Mouse (Mus musculus) bone marrow macrophage, adult 2 months (primary cell): ENCODE measurements around the gene Bmp5. TPM values are rescaled to one million over a fixed set of nuclear protein-coding genes. Genes with fewer than 3 reads are reported as not detected.

Experiments
- H3K27ac ChIP-seq: 2 replicates; pipeline ENCODE4 v1.5.1; 2012; ENCODE audit warnings: low read depth, low read length; ENCODE audit not compliant: insufficient read depth
- H3K4me1 ChIP-seq: 2 replicates; pipeline ENCODE4 v1.6.1; 2012; ENCODE audit warnings: low read length; ENCODE audit not compliant: control insufficient read depth, insufficient read depth
- H3K4me3 ChIP-seq: 2 replicates; pipeline ENCODE4 v1.5.1; 2012; ENCODE audit warnings: mild to moderate bottlenecking, low read length, moderate library complexity; ENCODE audit not compliant: insufficient read depth
- CTCF ChIP-seq: IDR thresholded peaks from 2 replicates; pipeline ENCODE4 v1.5.1; 2012; ENCODE audit warnings: low read depth, mild to moderate bottlenecking, low read length, moderate library complexity
- POLR2A ChIP-seq: IDR thresholded peaks from 2 replicates; pipeline ENCODE4 v1.6.1; 2012; ENCODE audit warnings: mild to moderate bottlenecking, low read depth, low read length, borderline replicate concordance
- polyA plus RNA-seq: library from polyadenylated mRNA; stranded (reverse); fragments of >200 nt; gene quantifications from 2 replicates; pipeline ENCODE4 v1.2.4, GENCODE M21; 2012; ENCODE audit not compliant: missing spikeins, insufficient read depth, insufficient read length

The Bmp5 gene
- polyA plus RNA-seq, 1 experiment = not detected

GRCm38 (mm10) chr9:75883481-75884190 is 108.5 kb downstream of the Bmp5 start:
- H3K4me1 ChIP-seq = no peaks in the 10 kb centered on the region
- no peak overlapping the region for H3K4me3 ChIP-seq
- H3K27ac ChIP-seq = no peak overlapping the region
- no peak for TF ChIP-seq POLR2A
- no peak for TF ChIP-seq CTCF

DNA sequence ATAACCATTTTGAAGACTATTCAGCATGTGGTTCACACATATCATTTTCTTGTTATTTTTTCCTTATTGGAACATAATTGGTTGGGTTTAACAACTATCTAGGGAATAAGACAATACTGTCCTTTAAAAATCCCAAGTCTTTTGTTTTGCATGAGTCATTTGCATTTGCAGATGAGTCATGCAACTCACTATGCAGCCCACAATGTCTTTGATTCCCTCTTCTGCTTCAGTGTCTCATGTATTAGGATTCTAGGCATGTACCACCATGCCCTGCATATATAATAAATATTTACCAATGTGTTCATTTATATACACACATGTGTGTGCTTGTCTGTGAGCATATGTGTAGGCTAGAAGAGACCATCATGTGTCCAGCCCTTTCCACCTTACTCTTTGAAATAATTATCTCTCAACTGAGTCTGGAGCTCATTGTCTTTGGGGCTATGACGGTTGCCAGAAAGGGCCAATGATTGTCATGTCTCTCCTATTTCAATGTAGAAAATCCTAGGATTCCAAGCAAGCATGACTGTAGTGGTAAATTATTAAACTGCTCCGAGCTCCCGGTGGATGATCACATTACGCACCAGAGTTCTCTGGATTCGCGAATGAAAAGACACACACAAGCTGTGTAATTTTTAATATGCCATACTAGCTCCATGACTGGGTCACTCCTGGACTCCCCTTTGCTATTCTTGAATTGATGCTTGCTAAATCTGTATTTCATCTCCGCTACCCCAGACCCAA is 111.8 kb downstream of the Bmp5 start:
- TF ChIP-seq CTCF (no peak), POLR2A (no peak)
- Histone ChIP-seq H3K4me1 (no peaks in the 10 kb centered on the region), H3K4me3 (no peak overlapping the region)

DNA sequence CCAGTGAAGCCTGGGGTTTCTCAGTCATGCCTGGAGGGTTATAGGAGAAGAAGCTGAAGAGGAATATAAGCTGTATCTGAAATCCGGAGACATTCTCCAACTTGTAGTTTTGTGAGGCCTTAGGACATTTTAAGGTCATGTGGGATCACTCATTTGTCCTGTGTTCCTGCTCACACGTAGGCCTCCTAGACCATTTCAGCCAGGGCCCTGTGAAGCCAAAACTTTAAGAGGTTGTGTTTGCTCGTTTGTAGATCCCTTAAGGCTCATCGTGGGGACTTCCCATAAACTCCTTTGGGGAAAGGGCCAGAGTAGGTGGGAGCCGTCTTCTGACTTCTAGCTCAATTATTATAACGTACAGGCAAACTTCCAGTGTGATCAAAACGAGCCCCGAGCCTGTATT is 121.8 kb downstream of the Bmp5 start:
- no peak overlapping the region for H3K4me3 ChIP-seq
- H3K4me1 ChIP-seq = no peaks in the 10 kb centered on the region
- TF ChIP-seq POLR2A (no peak), CTCF (no peak)
- no peak overlapping the region for H3K27ac ChIP-seq

More for the DNA sequence above, 111.8 kb downstream of the Bmp5 start:
- no peak overlapping the region for H3K27ac ChIP-seq

DNA sequence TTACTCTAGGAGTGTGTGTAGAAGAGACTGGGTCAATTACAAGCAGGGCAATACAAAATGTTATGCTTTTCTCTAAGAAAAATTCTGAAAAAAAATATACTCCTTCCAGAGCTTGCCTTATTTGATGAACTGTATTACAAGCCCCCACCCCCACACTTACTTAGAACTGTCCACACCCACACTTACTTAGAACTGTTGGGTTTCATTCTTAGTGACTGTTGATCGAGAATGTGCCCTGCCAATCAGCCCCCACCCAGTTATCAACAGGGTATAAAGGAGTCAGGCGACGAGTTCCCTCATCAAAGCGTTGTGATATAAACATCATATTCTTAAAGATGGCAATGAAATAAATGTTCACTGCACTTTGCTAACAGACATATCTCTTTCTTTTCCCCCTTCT is 122.9 kb downstream of the Bmp5 start:
- H3K4me1 ChIP-seq = no peaks in the 10 kb centered on the region

DNA sequence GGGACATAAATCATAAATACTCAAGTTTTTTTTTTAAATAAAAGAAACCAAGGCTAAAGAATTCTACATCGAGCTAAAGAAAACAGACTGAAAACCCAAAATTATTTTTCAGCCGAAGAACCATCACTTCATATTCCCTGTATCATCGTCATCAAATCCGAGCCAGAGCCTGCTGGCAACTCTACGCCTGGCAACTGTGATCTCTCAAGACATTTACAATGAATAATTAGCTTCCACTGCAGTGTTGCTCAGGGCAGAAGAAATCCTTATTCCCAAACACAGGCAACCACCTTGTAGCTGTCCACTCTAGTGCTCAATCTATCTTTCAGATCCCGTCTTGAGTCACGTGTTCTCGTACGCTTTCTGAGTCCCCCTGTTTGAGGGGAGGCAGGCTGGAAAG is 126.1 kb downstream of the Bmp5 start:
- Histone ChIP-seq H3K27ac (no peak overlapping the region), H3K4me1 (no peaks in the 10 kb centered on the region), H3K4me3 (no peak overlapping the region)
- TF ChIP-seq CTCF = no peak
- TF ChIP-seq POLR2A = no peak

More for the DNA sequence above, 122.9 kb downstream of the Bmp5 start:
- Histone ChIP-seq H3K27ac (no peak overlapping the region), H3K4me3 (no peak overlapping the region)
- TF ChIP-seq POLR2A (no peak), CTCF (no peak)

DNA sequence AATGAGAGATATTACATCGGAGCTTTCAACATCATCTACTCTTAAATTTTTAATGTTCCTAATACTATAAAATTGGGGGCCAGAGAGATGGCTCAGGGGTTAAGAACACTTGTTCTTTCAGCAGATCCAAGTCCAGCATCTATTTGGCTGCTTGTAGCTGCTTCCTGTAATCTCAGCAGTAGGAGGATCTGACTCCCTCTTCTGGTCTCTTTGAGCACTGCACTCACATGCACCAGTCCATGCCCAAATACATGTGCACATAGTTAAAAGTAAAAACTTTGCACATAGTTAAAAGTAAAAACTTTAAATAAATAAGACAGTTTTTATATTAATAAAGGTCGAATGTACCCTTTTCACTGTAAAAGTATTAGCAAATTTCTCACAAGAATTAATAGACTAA is 130.3 kb downstream of the Bmp5 start:
- TF ChIP-seq CTCF (no peak), POLR2A (no peak)
- no peaks in the 10 kb centered on the region for H3K4me1 ChIP-seq
- no peak overlapping the region for H3K27ac ChIP-seq
- H3K4me3 ChIP-seq = no peak overlapping the region

DNA sequence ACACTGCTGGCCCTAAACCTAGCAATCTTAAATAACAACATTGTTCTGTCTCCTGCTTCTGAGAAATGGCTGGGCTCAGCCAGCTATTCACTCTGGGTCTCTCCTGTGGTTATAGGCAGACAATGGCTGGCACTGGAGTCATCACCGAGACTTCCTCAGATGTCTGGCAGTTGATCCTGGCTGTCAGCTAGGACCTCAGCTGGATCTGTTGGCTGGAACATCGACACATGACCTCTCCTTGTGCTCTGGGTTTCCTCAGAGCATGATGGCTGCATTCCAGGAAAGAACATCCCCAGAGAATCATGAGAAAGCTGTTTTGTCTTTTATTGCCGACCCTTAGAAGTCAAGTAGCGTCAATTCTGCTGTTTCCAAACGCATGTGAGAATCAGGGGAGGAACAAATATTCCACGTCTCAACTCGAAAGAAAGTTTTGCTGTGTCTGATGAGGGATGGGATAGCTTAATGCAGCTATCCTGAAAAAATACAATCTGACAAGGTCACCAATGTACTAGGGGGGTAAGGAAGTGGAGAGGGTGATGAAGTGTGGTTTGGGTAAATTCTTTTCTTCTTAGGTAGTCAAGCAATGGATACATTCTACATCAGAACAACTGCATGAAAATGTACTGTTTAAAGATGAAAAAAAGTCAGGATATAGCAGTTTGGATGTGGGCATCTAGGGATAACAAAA is 135.1 kb downstream of the Bmp5 start:
- no peaks in the 10 kb centered on the region for H3K4me1 ChIP-seq
- H3K27ac ChIP-seq = no peak overlapping the region
- H3K4me3 ChIP-seq = no peak overlapping the region
- TF ChIP-seq CTCF (no peak), POLR2A (no peak)

DNA sequence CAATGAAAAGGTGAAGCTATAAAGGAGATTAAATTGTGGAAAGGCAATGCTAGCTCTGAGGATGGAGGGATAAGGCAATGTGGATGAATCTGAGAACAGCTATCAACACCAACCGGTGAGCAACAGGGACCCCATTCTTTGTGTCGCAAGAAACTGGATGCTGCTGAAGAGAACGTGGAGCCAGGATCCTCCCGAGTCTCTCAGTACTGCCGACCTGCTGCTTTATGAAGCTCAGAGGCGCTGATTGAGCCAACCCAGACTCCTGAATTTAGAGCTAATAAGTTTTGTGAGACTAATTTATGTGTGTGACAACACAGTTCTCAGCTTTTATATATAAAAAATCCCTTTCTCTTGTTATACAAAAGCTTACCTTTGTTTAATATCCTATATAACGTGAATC is 136.4 kb downstream of the Bmp5 start:
- H3K27ac ChIP-seq = no peak overlapping the region
- no peaks in the 10 kb centered on the region for H3K4me1 ChIP-seq
- no peak overlapping the region for H3K4me3 ChIP-seq
- TF ChIP-seq CTCF (no peak), POLR2A (no peak)

DNA sequence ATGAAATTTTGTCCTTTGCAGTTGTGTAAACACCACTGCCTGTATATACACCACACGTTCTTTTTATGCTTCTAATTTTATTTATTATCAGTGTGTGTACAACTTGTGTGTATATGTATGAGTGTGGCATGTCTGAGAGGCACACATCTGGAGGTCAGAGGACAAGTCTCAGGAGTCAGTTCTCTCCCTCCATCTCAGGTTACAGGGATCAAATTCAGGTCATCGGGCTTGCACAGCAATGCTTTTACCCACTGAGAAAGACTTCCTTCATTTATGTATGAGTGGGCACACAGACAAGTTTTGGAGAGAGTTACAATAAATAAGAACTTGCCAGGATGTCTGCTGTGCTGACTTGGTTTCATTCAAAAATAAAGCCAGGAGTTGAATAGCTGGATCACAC is 140.9 kb downstream of the Bmp5 start:
- TF ChIP-seq CTCF (no peak), POLR2A (no peak)
- H3K27ac ChIP-seq = no peak overlapping the region
- H3K4me3 ChIP-seq = no peak overlapping the region
- H3K4me1 ChIP-seq = no peaks in the 10 kb centered on the region

DNA sequence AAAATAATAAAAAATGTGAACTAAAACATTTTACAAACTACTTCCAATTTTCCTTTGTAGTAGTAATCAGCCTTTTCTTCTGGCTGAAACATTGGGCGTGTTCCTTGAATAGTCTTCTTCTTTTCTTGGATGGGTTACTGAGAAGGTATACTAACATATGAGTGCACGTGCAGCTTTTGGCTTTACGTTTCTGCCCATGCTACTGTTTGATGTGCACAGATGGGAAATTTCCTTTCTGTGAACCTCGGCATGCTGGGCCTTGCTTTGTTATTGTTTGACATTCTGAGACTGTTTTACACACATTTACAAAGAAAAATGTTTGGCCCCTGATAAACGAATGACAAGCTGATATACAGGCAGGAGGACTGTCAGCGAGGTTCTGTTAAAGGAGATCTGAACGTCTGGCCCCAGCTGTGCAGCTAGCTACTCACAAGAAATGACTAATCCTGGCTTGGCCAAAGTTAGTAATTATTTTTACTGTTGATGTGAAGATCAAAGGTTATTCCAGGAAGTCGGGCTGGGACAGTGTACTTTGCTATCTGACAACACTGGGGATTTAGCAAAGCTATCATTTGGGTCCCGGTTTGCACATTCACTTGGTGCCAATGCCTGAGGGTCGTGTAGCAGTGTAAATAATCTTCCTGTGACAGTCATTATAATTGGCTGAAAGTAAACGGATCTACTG is 152.2 kb downstream of the Bmp5 start:
- no peaks in the 10 kb centered on the region for H3K4me1 ChIP-seq
- no peak overlapping the region for H3K27ac ChIP-seq
- TF ChIP-seq POLR2A (no peak), CTCF (no peak)
- no peak overlapping the region for H3K4me3 ChIP-seq
